Mouse (Mus musculus): ENCODE data around the gene Tmem135.

DNA sequence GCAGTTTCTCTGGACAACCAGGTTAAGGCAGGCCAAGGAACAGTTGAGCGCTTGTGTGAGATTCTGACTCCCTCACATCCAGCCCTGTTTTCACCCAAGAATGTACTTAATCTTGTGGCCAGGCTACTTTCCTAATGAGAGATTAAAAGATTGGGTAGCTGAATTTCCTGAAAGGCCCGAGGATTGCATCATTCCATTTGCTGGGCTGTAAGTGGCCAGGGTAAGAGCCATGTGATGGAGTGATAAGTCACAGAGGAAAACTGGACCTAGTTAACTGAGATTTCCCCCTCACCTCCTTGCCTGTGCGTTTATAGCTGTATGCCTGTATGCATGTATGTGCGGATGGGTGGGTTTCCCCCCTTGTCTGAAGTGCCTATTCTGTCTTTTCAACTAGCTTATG, 12.0 kb upstream of the Tmem135 start:
- TF ChIP-seq CTCF (IDR thresholded peaks at IDR 0.05; ENCODE audit: insufficient read depth, low read depth, low read length): no peak
- no peak for TF ChIP-seq POLR2A (IDR thresholded peaks at IDR 0.05; ENCODE audit: insufficient read depth, low read depth, low read length)
